Mouse (Mus musculus): ENCODE results near the gene Vamp2. TPM values are rescaled to one million over a fixed set of nuclear protein-coding genes. Genes with fewer than 3 reads are reported as not detected.

The Vamp2 gene
- polyA plus RNA-seq, 1 experiment from 2014 or later: 66.7 TPM

DNA sequence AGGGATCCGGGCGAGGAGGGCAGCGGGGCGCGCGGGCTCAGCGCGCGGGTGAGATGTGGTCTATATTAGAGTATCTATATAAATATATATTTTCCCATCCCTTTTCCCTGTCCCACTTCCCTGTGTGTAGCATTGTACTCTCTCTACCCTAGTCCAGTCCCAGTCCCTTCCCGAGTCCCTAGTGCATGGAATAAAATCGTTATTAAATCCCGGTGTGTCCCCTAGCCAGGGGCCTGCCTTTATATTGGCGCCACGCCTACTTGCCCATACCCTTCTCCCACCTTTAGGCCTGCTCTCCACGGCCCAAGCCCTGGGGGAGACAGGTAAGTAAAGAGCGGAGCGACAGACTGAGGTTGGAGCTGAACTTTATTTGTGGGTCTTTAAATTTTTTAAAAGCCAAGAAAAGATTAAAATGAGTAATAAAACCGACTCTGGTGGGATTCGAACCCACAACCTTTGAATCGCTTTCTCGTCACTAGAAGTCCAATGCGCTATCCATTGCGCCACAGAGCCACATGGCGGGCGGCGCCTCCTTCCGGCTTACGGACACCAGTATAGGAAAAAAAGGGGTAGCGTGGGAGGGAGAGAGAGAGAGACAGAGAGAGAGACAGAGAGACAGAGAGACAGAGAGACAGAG is 34.9 kb downstream of the Vamp2 start:
- ATAC-seq (replicated peaks; ENCODE audit: low FRiP score, low read depth): no peak
- WGBS: under 1% methylated on average over 28 of the region's 29 CpGs
- H3K4me1 ChIP-seq (replicated peaks; ENCODE audit: insufficient read depth, low read length): peaks cover 12% of the 10 kb centered on the region

GRCm38 (mm10) chr11:69123693-69124497 is 35.6 kb downstream of the Vamp2 start:
- no peak for TF ChIP-seq CTCF (IDR thresholded peaks at IDR 0.05; ENCODE audit: low read depth)
- WGBS: under 1% methylated on average over 31 of the region's 31 CpGs

More for the DNA sequence above, 34.9 kb downstream of the Vamp2 start:
- Histone ChIP-seq H3K36me3 (ENCODE audit: insufficient read depth, low read length) (no peaks in the 10 kb centered on the region), H3K27me3 (ENCODE audit: insufficient read depth, low read length) (no peaks in the 10 kb centered on the region), H3K4me2 (ENCODE audit: low read length) (peak overlapping the region; percentile 92), H3K27ac (peak overlapping the region; percentile 83), H3K9ac (ENCODE audit: low read depth, low read length) (peak overlapping the region; percentile 67), H3K4me3 (replicated peaks; ENCODE audit: low read depth, low read length) (peak overlapping the region; percentile 66), H3K9me3 (replicated peaks; ENCODE audit: low read length) (no peaks in the 10 kb centered on the region)
- peak; percentile 38 for TF ChIP-seq CTCF (IDR thresholded peaks at IDR 0.05; ENCODE audit: low read depth)
- peak; percentile 84 for DNase-seq (ENCODE audit: low spot score)

DNA sequence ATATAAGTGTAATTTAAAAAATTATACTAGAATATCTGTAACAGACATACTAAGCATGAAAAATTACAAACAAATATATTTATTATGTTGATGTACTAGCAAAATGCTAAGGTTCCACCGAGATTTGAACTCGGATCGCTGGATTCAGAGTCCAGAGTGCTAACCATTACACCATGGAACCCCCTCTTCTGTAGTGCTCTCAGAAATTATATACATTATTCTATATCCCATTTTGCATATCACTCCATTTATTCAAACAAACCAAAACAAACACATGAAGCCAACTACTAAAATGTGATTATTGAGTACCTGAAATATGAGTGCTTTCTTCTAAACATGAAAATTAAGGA is 36.2 kb downstream of the Vamp2 start:
- H3K4me3 ChIP-seq (replicated peaks; ENCODE audit: low read depth, low read length): no peak overlapping the region; the same call in 1 of the 2 replicates
- TF ChIP-seq CTCF (IDR thresholded peaks at IDR 0.05; ENCODE audit: low read depth): no peak
- no peak overlapping the region for H3K9ac ChIP-seq (ENCODE audit: low read depth, low read length)
- peak overlapping the region; percentile 83; the same call in 1 of the 2 replicates for H3K27ac ChIP-seq
- DNase-seq (ENCODE audit: low spot score): peak; percentile 84
- 0 out of 2 replicates have a peak overlapping the region, but pooled peaks have one; percentile 92 for H3K4me2 ChIP-seq (ENCODE audit: low read length)
- H3K27me3 ChIP-seq (ENCODE audit: insufficient read depth, low read length): no peaks in the 10 kb centered on the region
- 0% methylated on average over 3 of the region's 3 CpGs for WGBS
- H3K4me1 ChIP-seq (replicated peaks; ENCODE audit: insufficient read depth, low read length): peaks cover 7% of the 10 kb centered on the region; the same call in 1 of the 2 replicates
- no peaks in the 10 kb centered on the region for H3K36me3 ChIP-seq (ENCODE audit: insufficient read depth, low read length)
- ATAC-seq (replicated peaks; ENCODE audit: low FRiP score, low read depth): no peak
- H3K9me3 ChIP-seq (replicated peaks; ENCODE audit: low read length): no peaks in the 10 kb centered on the region

More at GRCm38 (mm10) chr11:69123693-69124497, 35.6 kb downstream of the Vamp2 start:
- Histone ChIP-seq H3K9ac (ENCODE audit: low read depth, low read length) (peak overlapping the region; percentile 54), H3K4me1 (replicated peaks; ENCODE audit: insufficient read depth, low read length) (peaks cover 10% of the 10 kb centered on the region), H3K4me3 (replicated peaks; ENCODE audit: low read depth, low read length) (peak overlapping the region; percentile 66), H3K9me3 (replicated peaks; ENCODE audit: low read length) (no peaks in the 10 kb centered on the region), H3K36me3 (ENCODE audit: insufficient read depth, low read length) (no peaks in the 10 kb centered on the region), H3K27ac (peak overlapping the region; percentile 83), H3K27me3 (ENCODE audit: insufficient read depth, low read length) (no peaks in the 10 kb centered on the region), H3K4me2 (ENCODE audit: low read length) (peak overlapping the region; percentile 92)
- peak; percentile 16 for ATAC-seq (replicated peaks; ENCODE audit: low FRiP score, low read depth)
- peak; percentile 94 for DNase-seq (ENCODE audit: low spot score)

DNA sequence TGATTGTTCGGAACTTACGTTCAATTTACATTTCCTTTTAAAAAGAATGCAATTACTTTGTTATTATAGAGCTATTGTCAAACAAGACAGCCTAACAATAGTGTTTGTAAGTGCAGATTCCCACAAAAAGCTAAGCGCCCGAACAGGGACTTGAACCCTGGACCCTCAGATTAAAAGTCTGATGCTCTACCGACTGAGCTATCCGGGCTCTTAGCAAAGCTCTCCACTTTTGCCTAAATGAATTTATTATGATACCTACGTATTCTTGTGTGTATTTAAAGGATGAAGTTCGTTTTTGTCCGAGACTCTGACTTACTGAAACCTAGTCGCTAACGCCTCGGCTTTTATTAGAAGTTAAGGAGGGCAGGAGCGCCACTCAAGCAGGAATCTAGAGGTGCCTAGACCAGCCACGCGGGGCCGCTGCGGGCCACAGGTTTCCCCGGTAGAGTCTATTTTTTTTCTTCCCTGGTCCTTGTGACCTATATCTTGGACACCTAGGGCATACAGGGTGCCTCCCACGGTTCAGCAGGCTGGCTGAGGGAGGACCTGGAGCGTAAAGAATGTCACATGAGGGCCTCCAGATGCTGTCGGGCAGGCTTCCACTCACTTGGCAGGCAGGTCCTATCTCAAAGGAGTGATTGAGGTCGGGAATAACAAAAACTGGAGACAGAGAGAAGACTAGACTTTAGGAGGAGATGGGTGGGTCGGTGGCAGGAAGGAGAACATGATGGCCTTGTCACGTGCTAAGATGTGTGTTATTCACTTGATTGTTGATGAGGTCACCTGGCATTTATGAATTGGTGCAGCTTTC is 37.0 kb downstream of the Vamp2 start:
- Histone ChIP-seq H3K4me1 (replicated peaks; ENCODE audit: insufficient read depth, low read length) (peaks cover 4% of the 10 kb centered on the region; the same call in 1 of the 2 replicates), H3K27ac (peak overlapping the region; percentile 78), H3K9ac (ENCODE audit: low read depth, low read length) (peak overlapping the region; percentile 54), H3K36me3 (ENCODE audit: insufficient read depth, low read length) (no peaks in the 10 kb centered on the region), H3K4me2 (ENCODE audit: low read length) (peak overlapping the region; percentile 69), H3K4me3 (replicated peaks; ENCODE audit: low read depth, low read length) (peak overlapping the region; percentile 52), H3K9me3 (replicated peaks; ENCODE audit: low read length) (no peaks in the 10 kb centered on the region), H3K27me3 (ENCODE audit: insufficient read depth, low read length) (no peaks in the 10 kb centered on the region)
- peak; percentile 66 for ATAC-seq (replicated peaks; ENCODE audit: low FRiP score, low read depth)
- TF ChIP-seq CTCF (IDR thresholded peaks at IDR 0.05; ENCODE audit: low read depth): peak; percentile 74
- peak; percentile 95 for DNase-seq (ENCODE audit: low spot score)
- WGBS: under 1% methylated on average over 24 of the region's 24 CpGs

DNA sequence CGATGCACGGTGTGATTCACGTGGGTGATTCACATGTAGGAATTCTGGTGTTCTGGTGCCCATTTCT is 37.4 kb downstream of the Vamp2 start, which contains the start of gene Aloxe3:
Aloxe3 (plus strand) TSS at position 45 of the 67 bp plus-strand sequence.
- peak within 1 kb of the TSS; percentile 52 for H3K4me3 ChIP-seq (replicated peaks; ENCODE audit: low read depth, low read length)
- WGBS: 0% methylated on average over 3 of the region's 3 CpGs
- H3K9ac ChIP-seq (ENCODE audit: low read depth, low read length): peak within 1 kb of the TSS; percentile 54
- H3K27ac ChIP-seq: peak within 1 kb of the TSS; percentile 78
- no peak for ATAC-seq (replicated peaks; ENCODE audit: low FRiP score, low read depth)
- peak within 1 kb of the TSS; percentile 69 for H3K4me2 ChIP-seq (ENCODE audit: low read length)
- no peaks in the 10 kb centered on the region for H3K9me3 ChIP-seq (replicated peaks; ENCODE audit: low read length)
- no peak for TF ChIP-seq CTCF (IDR thresholded peaks at IDR 0.05; ENCODE audit: low read depth)
- H3K36me3 ChIP-seq (ENCODE audit: insufficient read depth, low read length): no peaks in the 10 kb centered on the region
- DNase-seq (ENCODE audit: low spot score): no peak
- peaks cover 3% of the 10 kb centered on the region; the same call in 1 of the 2 replicates for H3K4me1 ChIP-seq (replicated peaks; ENCODE audit: insufficient read depth, low read length)
- H3K27me3 ChIP-seq (ENCODE audit: insufficient read depth, low read length): no peaks in the 10 kb centered on the region

Measured in kidney, postnatal 0 days (tissue).